Mouse (Mus musculus) MEL (cell line): Measurements from ENCODE around the gene Tcf7. TPM values are rescaled to one million over a fixed set of nuclear protein-coding genes. Genes with fewer than 3 reads are reported as not detected.

Experiments
- DNase-seq: peaks from one replicate; pipeline ENCODE4 v3.0.0; 2011; ENCODE audit warnings: low read depth, low spot score
- H3K27ac ChIP-seq: 2 replicates; pipeline ENCODE4 v1.5.1; 2012; ENCODE audit warnings: low read depth, mild to moderate bottlenecking, control low read depth, low read length, moderate library complexity; ENCODE audit not compliant: control insufficient read depth
- H3K27me3 ChIP-seq, 2 experiments: fragments of 150-350 bp in 1 of 2; sonication (generic) in 1 of 2; 2 replicates each; pipeline ENCODE4 v1.6.1; 2012; ENCODE audit warnings: low read length in 2 of 2, mild to moderate bottlenecking in 2 of 2, improper control_type of control experiment in 1 of 2, moderate library complexity in 1 of 2; ENCODE audit not compliant: insufficient read depth in 2 of 2, control insufficient read depth in 1 of 2
- H3K36me3 ChIP-seq, 2 experiments: 2 replicates each; pipeline ENCODE4 v1.6.1; 2012 to 2014; ENCODE audit warnings: low read length in 2 of 2, improper control_type of control experiment in 1 of 2, inconsistent platforms in 1 of 2, mild to moderate bottlenecking in 1 of 2; ENCODE audit not compliant: insufficient read depth in 2 of 2, control insufficient read depth in 1 of 2
- H3K4me1 ChIP-seq, 2 experiments: fragments of 150-350 bp in 1 of 2; sonication (generic) in 1 of 2; 2 replicates each; pipeline ENCODE4 v1.6.1; 2012; ENCODE audit warnings: low read length in 2 of 2, improper control_type of control experiment in 1 of 2, mild to moderate bottlenecking in 1 of 2; ENCODE audit not compliant: insufficient read depth in 2 of 2, control insufficient read depth in 1 of 2
- H3K4me3 ChIP-seq, 2 experiments: fragments of 150-350 bp in 1 of 2; sonication (generic) in 1 of 2; 2 replicates each; pipeline ENCODE4 v1.5.1; 2012; ENCODE audit warnings: low read depth in 2 of 2, low read length in 2 of 2, mild to moderate bottlenecking in 2 of 2, moderate library complexity in 2 of 2, control low read depth in 1 of 2, improper control_type of control experiment in 1 of 2; ENCODE audit not compliant: control insufficient read depth in 1 of 2, insufficient read depth in 1 of 2
- H3K79me2 ChIP-seq: 2 replicates; pipeline ENCODE4 v1.6.1; 2012; ENCODE audit warnings: mild to moderate bottlenecking, low read length, moderate library complexity; ENCODE audit not compliant: control insufficient read depth, poor library complexity, insufficient read depth
- H3K9ac ChIP-seq: 2 replicates; pipeline ENCODE4 v1.6.1; 2012; ENCODE audit warnings: low read depth, mild to moderate bottlenecking, control low read depth, low read length, moderate library complexity; ENCODE audit not compliant: control insufficient read depth, poor library complexity, severe bottlenecking
- H3K9me3 ChIP-seq: fragments of 150-350 bp; sonication (generic); replicated peaks from 2 replicates; pipeline ENCODE4 v1.6.1; 2012; ENCODE audit warnings: mild to moderate bottlenecking, low read length, improper control_type of control experiment, moderate library complexity; ENCODE audit not compliant: insufficient read depth
- BHLHE40 ChIP-seq: IDR thresholded peaks from 2 replicates; pipeline ENCODE4 v1.6.1; 2012; ENCODE audit warnings: low read depth, mild to moderate bottlenecking, inconsistent platforms, low read length, improper control_type of control experiment, borderline replicate concordance
- CHD1 ChIP-seq: IDR thresholded peaks from 2 replicates; pipeline ENCODE4 v1.6.1; 2012; ENCODE audit warnings: low read depth, mild to moderate bottlenecking, inconsistent platforms, low read length, improper control_type of control experiment
- E2F4 ChIP-seq: IDR thresholded peaks from 2 replicates; pipeline ENCODE4 v1.6.1; 2011; ENCODE audit warnings: low read depth, low read length, improper control_type of control experiment, borderline replicate concordance
- ELF1 ChIP-seq: IDR thresholded peaks from 2 replicates; pipeline ENCODE4 v1.6.1; 2014; ENCODE audit warnings: low read depth, mild to moderate bottlenecking, inconsistent platforms, low read length, improper control_type of control experiment, moderate library complexity
- GABPA ChIP-seq: IDR thresholded peaks from 2 replicates; pipeline ENCODE4 v1.6.1; 2012; ENCODE audit warnings: low read depth, mild to moderate bottlenecking, inconsistent platforms, low read length, improper control_type of control experiment, moderate library complexity
- HCFC1 ChIP-seq: IDR thresholded peaks from 2 replicates; pipeline ENCODE4 v1.6.1; 2012; ENCODE audit warnings: low read depth, mild to moderate bottlenecking, inconsistent platforms, low read length, improper control_type of control experiment, moderate library complexity
- JUND ChIP-seq: IDR thresholded peaks from 2 replicates; pipeline ENCODE4 v1.6.1; 2011; ENCODE audit warnings: low read depth, mild to moderate bottlenecking, improper control_type of control experiment, low read length
- KAT2A ChIP-seq: conservative IDR thresholded peaks from 2 replicates; pipeline ENCODE4 v1.6.1; 2012; ENCODE audit warnings: low read depth, low read length, improper control_type of control experiment, inconsistent platforms
- MAX ChIP-seq: IDR thresholded peaks from 2 replicates; pipeline ENCODE4 v1.6.1; 2011; ENCODE audit warnings: low read length, improper control_type of control experiment
- MAZ ChIP-seq: IDR thresholded peaks from 2 replicates; pipeline ENCODE4 v1.6.1; 2012; ENCODE audit warnings: low read depth, mild to moderate bottlenecking, inconsistent platforms, low read length, improper control_type of control experiment
- MEF2A ChIP-seq: IDR thresholded peaks from 2 replicates; pipeline ENCODE4 v1.6.1; 2014; ENCODE audit warnings: low read depth, mild to moderate bottlenecking, inconsistent platforms, low read length, improper control_type of control experiment; ENCODE audit not compliant: poor library complexity, insufficient replicate concordance, severe bottlenecking; ENCODE audit errors: extremely low read depth
- MXI1 ChIP-seq: IDR thresholded peaks from 2 replicates; pipeline ENCODE4 v1.6.1; 2011; ENCODE audit warnings: mild to moderate bottlenecking, low read depth, low read length, improper control_type of control experiment
- MYB ChIP-seq: IDR thresholded peaks from 2 replicates; pipeline ENCODE4 v1.6.1; 2011; ENCODE audit warnings: mild to moderate bottlenecking, low read depth, low read length, improper control_type of control experiment
- MYC ChIP-seq: IDR thresholded peaks from 2 replicates; pipeline ENCODE4 v1.6.1; 2011; ENCODE audit warnings: low read depth, mild to moderate bottlenecking, low read length, improper control_type of control experiment, moderate library complexity
- NELFE ChIP-seq: IDR thresholded peaks from 2 replicates; pipeline ENCODE4 v1.6.1; 2011; ENCODE audit warnings: low read depth, low read length, improper control_type of control experiment
- POLR2A ChIP-seq, 2 experiments: IDR thresholded peaks; 2 replicates each; pipeline ENCODE4 v1.6.1; 2011 to 2012; ENCODE audit warnings: low read length in 2 of 2, mild to moderate bottlenecking in 2 of 2, control low read depth in 1 of 2, improper control_type of control experiment in 1 of 2, low read depth in 1 of 2, moderate library complexity in 1 of 2; ENCODE audit not compliant: control insufficient read depth in 1 of 2, insufficient read depth in 1 of 2, poor library complexity in 1 of 2
- POLR2AphosphoS2 ChIP-seq: IDR thresholded peaks from 2 replicates; pipeline ENCODE4 v1.6.1; 2011; ENCODE audit warnings: low read length, improper control_type of control experiment
- RAD21 ChIP-seq: IDR thresholded peaks from 2 replicates; pipeline ENCODE4 v1.6.1; 2011; ENCODE audit warnings: mild to moderate bottlenecking, low read depth, low read length, improper control_type of control experiment
- RCOR1 ChIP-seq: IDR thresholded peaks from 2 replicates; pipeline ENCODE4 v1.6.1; 2012; ENCODE audit warnings: low read depth, mild to moderate bottlenecking, inconsistent platforms, low read length, improper control_type of control experiment
- SIN3A ChIP-seq: IDR thresholded peaks from 2 replicates; pipeline ENCODE4 v1.6.1; 2012; ENCODE audit warnings: low read length, improper control_type of control experiment, inconsistent platforms
- SMC3 ChIP-seq: IDR thresholded peaks from 2 replicates; pipeline ENCODE4 v1.6.1; 2011; ENCODE audit warnings: low read depth, low read length, improper control_type of control experiment
- TAL1 ChIP-seq: IDR thresholded peaks from 2 replicates; pipeline ENCODE4 v1.6.1; 2012; ENCODE audit warnings: mild to moderate bottlenecking, inconsistent platforms, low read length, moderate library complexity, mixed read lengths
- TBP ChIP-seq: IDR thresholded peaks from 2 replicates; pipeline ENCODE4 v1.8.0; 2011; ENCODE audit warnings: low read depth, low read length, improper control_type of control experiment
- TCF12 ChIP-seq: IDR thresholded peaks from 2 replicates; pipeline ENCODE4 v1.6.1; 2014; ENCODE audit warnings: low read depth, mild to moderate bottlenecking, inconsistent platforms, low read length, improper control_type of control experiment, moderate library complexity
- USF1 ChIP-seq: IDR thresholded peaks from 2 replicates; pipeline ENCODE4 v1.6.1; 2014; ENCODE audit warnings: low read depth, mild to moderate bottlenecking, inconsistent platforms, low read length, improper control_type of control experiment, moderate library complexity
- USF2 ChIP-seq, 2 experiments: IDR thresholded peaks; 2 replicates each; pipeline ENCODE4 v1.6.1; 2011 to 2012; ENCODE audit warnings: improper control_type of control experiment in 2 of 2, low read length in 2 of 2, borderline replicate concordance in 1 of 2, inconsistent platforms in 1 of 2, low read depth in 1 of 2, mild to moderate bottlenecking in 1 of 2; ENCODE audit not compliant: insufficient read depth in 1 of 2
- ZKSCAN1 ChIP-seq: IDR thresholded peaks from 2 replicates; pipeline ENCODE4 v1.6.1; 2012; ENCODE audit warnings: low read depth, mild to moderate bottlenecking, inconsistent platforms, low read length, improper control_type of control experiment, moderate library complexity
- ZMIZ1 ChIP-seq: IDR thresholded peaks from 2 replicates; pipeline ENCODE4 v1.6.1; 2012; ENCODE audit warnings: low read depth, mild to moderate bottlenecking, inconsistent platforms, low read length, improper control_type of control experiment, moderate library complexity
- polyA plus RNA-seq, 2 experiments: library from polyadenylated mRNA; stranded (reverse) in 1 of 2; unstranded in 1 of 2; fragments of >175 nt in 1 of 2; fragments of >200 nt in 1 of 2; gene quantifications; 2 replicates each; pipeline versions ENCODE4 v1.2.1 to v1.2.4; 2012; ENCODE audit warnings: low replicate concordance in 2 of 2, low read depth in 1 of 2; ENCODE audit not compliant: insufficient read length in 2 of 2, insufficient read depth in 1 of 2, missing spikeins in 1 of 2
- total RNA-seq: library from RNA; depleted of rRNA; stranded (reverse); fragments of 300-350 nt; gene quantifications from 2 replicates; pipeline ENCODE4 v1.2.3, GENCODE M21; 2012

Tcf7 gene
- total and polyA plus RNA-seq, 3 experiments, result 0.12 to 2.3 TPM; not detected in 1

DNA sequence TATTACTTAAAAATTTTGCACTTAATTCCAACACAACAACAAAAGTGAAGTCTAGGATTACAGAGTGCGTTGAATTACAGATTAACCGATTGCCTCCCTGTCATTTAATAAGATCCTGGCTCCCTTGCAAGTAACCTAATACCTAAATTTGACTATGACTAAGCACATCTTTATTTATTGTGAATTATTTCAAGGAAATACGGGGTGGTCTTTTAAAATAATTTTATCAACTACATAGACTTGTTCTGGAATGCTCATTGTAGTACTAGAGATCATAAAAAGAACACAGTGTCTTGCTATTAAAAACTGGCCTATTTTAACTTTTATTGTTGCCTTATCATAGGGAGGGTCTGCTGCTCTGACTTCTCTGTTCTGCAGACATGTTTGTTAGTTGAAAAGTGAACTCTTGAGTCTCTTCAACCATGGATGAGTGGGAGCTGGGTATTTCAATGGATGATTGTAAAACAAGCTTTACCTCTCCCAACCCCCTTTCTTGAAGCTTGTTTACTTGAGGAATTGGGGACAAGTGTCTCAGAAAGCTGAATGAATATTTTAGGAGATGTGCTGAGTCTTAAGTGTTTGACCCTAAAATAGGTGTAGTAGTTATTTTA is 49.7 kb downstream of the Tcf7 start:
- H3K9me3 ChIP-seq, result no peaks in the 10 kb centered on the region
- TF ChIP-seq CHD1, result peak; percentile 82; the same call in 1 of the 2 replicates
- TF ChIP-seq USF1, result no peak
- TF ChIP-seq, all 39 proteins: peak for 1
- Histone ChIP-seq H3K27me3 (no peaks in the 10 kb centered on the region), H3K79me2 (peaks cover 53% of the 10 kb centered on the region), H3K9ac (peak overlapping the region; percentile 91), H3K36me3 (peaks cover 17 to 31% of the 10 kb centered on the region in 2 experiments), H3K4me3 (peak overlapping the region; percentile 70 to 98), H3K27ac (no peak overlapping the region), H3K4me1 (peaks cover 6 to 25% of the 10 kb centered on the region in 2 experiments)
- DNase-seq, result peak; percentile 39

DNA sequence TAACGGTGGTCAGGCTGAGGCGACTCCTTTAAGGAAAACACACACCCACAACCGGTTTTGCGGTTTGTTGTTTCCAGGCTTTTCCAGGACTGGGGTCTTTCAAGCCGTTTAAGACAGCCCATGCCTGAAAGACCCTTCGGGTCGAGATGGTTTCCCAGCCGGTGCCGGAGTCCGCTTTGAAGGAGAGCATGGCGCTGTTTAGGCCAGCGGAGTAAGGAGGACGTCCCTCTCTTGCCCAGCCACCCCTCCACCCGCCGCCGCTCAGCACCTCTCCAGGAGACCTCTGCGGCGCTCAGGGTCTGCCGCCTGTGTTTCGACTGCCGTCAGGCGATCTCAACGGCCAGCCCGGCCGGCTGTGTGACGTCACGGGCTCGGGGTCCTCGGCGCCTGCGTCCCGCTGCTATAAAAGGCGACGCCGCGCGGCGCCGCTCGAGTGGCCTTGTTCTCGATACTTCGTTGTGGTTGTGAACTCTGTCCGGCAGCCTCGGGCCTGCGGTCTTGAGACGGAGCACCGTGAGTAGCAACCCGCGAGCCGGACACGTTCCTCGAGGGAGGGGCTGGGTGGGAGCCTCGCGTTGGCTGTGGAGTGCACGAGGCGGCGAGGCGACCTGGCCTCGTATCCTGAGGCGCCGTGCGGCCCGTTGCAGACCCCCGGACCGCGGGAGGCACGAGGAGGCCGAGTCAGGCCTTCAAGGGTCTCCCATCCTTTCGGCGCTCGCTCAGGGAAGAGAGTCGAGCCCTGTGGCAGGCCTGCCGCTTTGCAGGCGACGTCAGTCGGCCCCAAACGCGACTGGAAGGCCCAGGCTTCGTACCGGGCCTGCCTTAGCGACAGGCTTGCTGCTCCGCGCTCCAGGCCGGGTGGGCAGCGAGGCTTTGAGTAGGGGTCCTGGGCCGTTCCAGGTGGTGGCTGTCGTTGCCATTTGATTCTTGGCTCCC is 50.9 kb downstream of the Tcf7 start, which contains the start of gene Skp1a:
Skp1a (plus strand) TSS at position 390 of the 936 bp plus-strand sequence.
- H3K79me2 ChIP-seq, result peaks cover 47% of the 10 kb centered on the region
- peak; percentile 96 for DNase-seq
- peak within 1 kb of the TSS; percentile 70 to 98 for H3K4me3 ChIP-seq
- H3K27me3 ChIP-seq, result no peaks in the 10 kb centered on the region
- H3K9ac ChIP-seq, result peak within 1 kb of the TSS; percentile 91
- peak within 1 kb of the TSS; percentile 77 for H3K27ac ChIP-seq
- peaks cover 4 to 27% of the 10 kb centered on the region in 2 experiments for H3K36me3 ChIP-seq
- peaks cover 6 to 25% of the 10 kb centered on the region in 2 experiments for H3K4me1 ChIP-seq
- H3K9me3 ChIP-seq, result no peaks in the 10 kb centered on the region
- TF ChIP-seq ZKSCAN1, result no peak
- TF ChIP-seq TCF12, result peak; percentile 66
- no peak for TF ChIP-seq E2F4
- no peak for TF ChIP-seq JUND
- TF ChIP-seq GABPA, result no peak
- peak; percentile 83 for TF ChIP-seq MYB
- TF ChIP-seq NELFE, result peak; percentile 100
- TF ChIP-seq MXI1, result peak; percentile 86
- TF ChIP-seq RAD21, result no peak
- TF ChIP-seq SMC3, result no peak
- TF ChIP-seq POLR2A (IDR thresholded peaks at IDR 0.05; ENCODE audit: control insufficient read depth in 1 of 2, insufficient read depth in 1 of 2, low read depth in 1 of 2, low read length in 2 of 2, poor library complexity in 1 of 2), result peak; percentile 99 to 100
- TF ChIP-seq MYC, result peak; percentile 76
- TF ChIP-seq TAL1, result no peak
- TF ChIP-seq KAT2A, result peak; percentile 68; the same call in 1 of the 2 replicates
- peak; percentile 97 for TF ChIP-seq SIN3A
- TF ChIP-seq RCOR1, result 0 out of 2 replicates have a peak, but pooled peaks have one; percentile 22
- peak; percentile 99 for TF ChIP-seq ZMIZ1
- peak; percentile 100 for TF ChIP-seq MAX
- peak; percentile 30 for TF ChIP-seq ELF1
- TF ChIP-seq TBP, result peak; percentile 98
- TF ChIP-seq HCFC1, result peak; percentile 93
- TF ChIP-seq MAZ, result 0 out of 2 replicates have a peak, but pooled peaks have one; percentile 11
- no peak for TF ChIP-seq BHLHE40
- TF ChIP-seq MEF2A, result no peak
- no peak for TF ChIP-seq USF2 (IDR thresholded peaks at IDR 0.05; ENCODE audit: borderline replicate concordance in 1 of 2, insufficient read depth in 1 of 2, low read depth in 1 of 2, low read length in 2 of 2)
- TF ChIP-seq POLR2AphosphoS2, result peak; percentile 100
- peak; percentile 14; the same call in 1 of the 2 replicates for TF ChIP-seq USF1
